26 mouse cellular contexts compared by ENCODE assay signal in genomic region chr5:67043932-67044331, GRCm38 (mm10). TPM values are rescaled to one million over a fixed set of nuclear protein-coding genes. Genes with fewer than 3 reads are reported as not detected.
DNase-seq lines count a peak whose midpoint lies in the region; ATAC-seq and TF ChIP-seq lines count a peak whose summit lies in the region.
"Had no signal": no experiment of that assay in that cellular context is flagged by ENCODE, and none has a peak within 500 bp of the region (broad histone marks: within the 10 kb centered on the region; RNA-seq: fewer than 3 reads in every experiment).

No protein-coding gene starts in this region.

- H3K9me3 ChIP-seq in liver, postnatal 0 days (ENCODE audit: low read length): no peaks in the 10 kb centered on the region
- H3K9me3 ChIP-seq: embryonic facial prominence, embryonic 13.5 days; embryonic facial prominence, embryonic 15.5 days; forebrain, embryonic 10.5 days; forebrain, embryonic 12.5 days; forebrain, embryonic 15.5 days had no signal

- H3K4me3 ChIP-seq in bone marrow macrophage, adult 2 months (ENCODE audit: insufficient read depth, low read length): no peak overlapping the region
- H3K4me3 ChIP-seq in liver, postnatal 0 days (ENCODE audit: low read depth, low read length): no peak overlapping the region
- H3K4me3 ChIP-seq: embryonic facial prominence, embryonic 13.5 days; embryonic facial prominence, embryonic 15.5 days; erythroblast, embryonic 14.5 days; forebrain, embryonic 10.5 days; forebrain, embryonic 12.5 days; forebrain, embryonic 15.5 days had no signal

- H3K27ac ChIP-seq in bone marrow macrophage, adult 2 months (ENCODE audit: insufficient read depth, low read depth, low read length): peak overlapping the region; percentile 23; the same call in 1 of the 2 replicates
- H3K27ac ChIP-seq in liver, postnatal 0 days (ENCODE audit: low read depth): no peak overlapping the region
- H3K27ac ChIP-seq: embryonic facial prominence, embryonic 13.5 days; embryonic facial prominence, embryonic 15.5 days; forebrain, embryonic 10.5 days; forebrain, embryonic 12.5 days; forebrain, embryonic 15.5 days had no signal

- no peak for TF ChIP-seq POLR2A in bone marrow macrophage, adult 2 months (IDR thresholded peaks at IDR 0.05; ENCODE audit: borderline replicate concordance, low read depth, low read length)

- TF ChIP-seq EP300 in liver, postnatal 0 days (IDR thresholded peaks at IDR 0.05; ENCODE audit: low read depth): no peak

- intact Hi-C loops in heart, postnatal 10 days (cut with DNase I): no loop called here

- H3K27me3 ChIP-seq in liver, postnatal 0 days (ENCODE audit: insufficient read depth, low read length): peaks cover 3% of the 10 kb centered on the region; the same call in 1 of the 2 replicates
- H3K27me3 ChIP-seq: embryonic facial prominence, embryonic 13.5 days; embryonic facial prominence, embryonic 15.5 days; forebrain, embryonic 12.5 days; forebrain, embryonic 15.5 days; Patski had no signal

- ATAC-seq in liver, postnatal 0 days: no peak
- ATAC-seq: activated CD4-positive, CD25-positive, alpha-beta regulatory T cell, adult 4 months; forebrain, embryonic 15.5 days; forebrain, postnatal 0 days; Patski had no signal

- 61% methylated on average over 8 of the region's 9 CpGs for WGBS in liver, postnatal 0 days (ENCODE audit: insufficient replicate concordance)

- H3K4me1 ChIP-seq in bone marrow macrophage, adult 2 months (ENCODE audit: control insufficient read depth, insufficient read depth, low read length): peaks cover 11% of the 10 kb centered on the region
- no peaks in the 10 kb centered on the region for H3K4me1 ChIP-seq in liver, postnatal 0 days (ENCODE audit: insufficient read depth)
- H3K4me1 ChIP-seq: embryonic facial prominence, embryonic 13.5 days; embryonic facial prominence, embryonic 15.5 days; forebrain, embryonic 10.5 days; forebrain, embryonic 12.5 days; forebrain, embryonic 15.5 days had no signal

- H3K4me2 ChIP-seq in liver, postnatal 0 days (ENCODE audit: low read depth, low read length): no peak overlapping the region
- H3K4me2 ChIP-seq: embryonic facial prominence, embryonic 13.5 days; embryonic facial prominence, embryonic 15.5 days; forebrain, embryonic 12.5 days; forebrain, embryonic 15.5 days had no signal

- DNase-seq in heart, adult 11 months: peak; percentile 25
- DNase-seq in heart, postnatal 10 days: no peak
- no peak for DNase-seq in liver, postnatal 0 days
- no peak for DNase-seq in cerebellum, adult 9-11 months
- DNase-seq: adrenal gland, adult 8-10 months; adrenal gland, postnatal 14 days; adrenal gland, postnatal 36 days; cerebellum, adult 11-12 months; cerebellum, adult 2 months; cerebellum, adult 9-10 months; cerebellum, postnatal 14 days; cerebellum, postnatal 36 days; embryo, embryonic 11 days; forebrain, postnatal 0 days had no signal

- no peak for TF ChIP-seq CTCF in bone marrow macrophage, adult 2 months (IDR thresholded peaks at IDR 0.05; ENCODE audit: low read depth, low read length)
- TF ChIP-seq CTCF in liver, postnatal 0 days (IDR thresholded peaks at IDR 0.05; ENCODE audit: low read depth): no peak

- H3K36me3 ChIP-seq in liver, postnatal 0 days (replicated peaks; ENCODE audit: insufficient read depth, low read length): no peaks in the 10 kb centered on the region
- H3K36me3 ChIP-seq: forebrain, embryonic 10.5 days; forebrain, embryonic 12.5 days; G1E had no signal

- no peak overlapping the region for H3K9ac ChIP-seq in liver, postnatal 0 days (replicated peaks)
- H3K9ac ChIP-seq: embryonic facial prominence, embryonic 13.5 days; embryonic facial prominence, embryonic 15.5 days; forebrain, embryonic 12.5 days; forebrain, embryonic 15.5 days; forebrain, postnatal 0 days had no signal

RNA-seq across cellular contexts. Expression of gene Phox2b, which starts 55.2 kb away (rescaled TPM):
- under 1 TPM in 1 of 2 experiments, not detected in 1; 0.14 TPM for total RNA-seq in heart, postnatal 10 days (2021)
- polyA plus RNA-seq in bone marrow macrophage, adult 2 months (2012; ENCODE audit: insufficient read depth, insufficient read length, missing spikeins): not detected in 2 replicates
- polyA plus RNA-seq in liver, postnatal 0 days (2015; fragmentation: Nextera tagmentation; extraction: Ambion mirVana): not detected in 2 replicates
- total RNA-seq: common myeloid progenitor, adult 5-6 weeks; forebrain, postnatal 0 days had no signal
- polyA plus RNA-seq: C2C12; erythroblast, embryonic 14.5 days; forebrain, embryonic 12.5 days; forebrain, embryonic 15.5 days; forebrain, postnatal 0 days; G1E; Patski had no signal
